Mouse (Mus musculus) megakaryocyte, embryonic 14.5 days (primary cell): ENCODE measurements around the gene Clasp1.

ENCODE experiments used
- FLI1 ChIP-seq: IDR thresholded peaks from 2 replicates; pipeline ENCODE4 v1.6.1; 2012; ENCODE audit warnings: low read length, inconsistent platforms, mixed read lengths
- GATA1 ChIP-seq: IDR thresholded peaks from 3 replicates; pipeline ENCODE4 v1.6.1; 2012; ENCODE audit warnings: mixed read lengths, low read length, inconsistent platforms, borderline replicate concordance

DNA sequence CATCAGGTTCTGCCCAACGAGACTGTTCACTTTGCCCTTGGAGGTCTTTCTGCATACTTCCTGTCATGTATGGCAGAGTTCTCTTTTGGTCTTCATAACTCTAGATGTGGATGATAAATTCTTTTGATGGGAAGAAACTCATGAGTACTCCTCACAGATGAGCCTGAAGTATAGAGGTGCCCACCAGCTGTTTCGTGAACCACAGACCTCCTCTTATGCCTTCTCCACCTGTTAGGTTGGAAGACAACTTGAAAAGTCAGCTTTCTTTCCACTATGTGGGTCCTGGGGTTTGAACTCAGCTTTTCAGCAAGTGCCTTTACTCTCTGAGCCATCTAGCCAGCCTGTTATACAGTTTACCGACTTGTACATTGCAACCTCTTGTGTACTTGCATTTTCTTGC lies 57.1 kb downstream of the Clasp1 start:
- TF ChIP-seq GATA1 (no peak), FLI1 (no peak)
